Mouse (Mus musculus): ENCODE results near the gene Bnip3. TPM values are rescaled to one million over a fixed set of nuclear protein-coding genes. Genes with fewer than 3 reads are reported as not detected.

Gene Bnip3
- polyA plus RNA-seq, 1 experiment = 4.1 TPM

DNA sequence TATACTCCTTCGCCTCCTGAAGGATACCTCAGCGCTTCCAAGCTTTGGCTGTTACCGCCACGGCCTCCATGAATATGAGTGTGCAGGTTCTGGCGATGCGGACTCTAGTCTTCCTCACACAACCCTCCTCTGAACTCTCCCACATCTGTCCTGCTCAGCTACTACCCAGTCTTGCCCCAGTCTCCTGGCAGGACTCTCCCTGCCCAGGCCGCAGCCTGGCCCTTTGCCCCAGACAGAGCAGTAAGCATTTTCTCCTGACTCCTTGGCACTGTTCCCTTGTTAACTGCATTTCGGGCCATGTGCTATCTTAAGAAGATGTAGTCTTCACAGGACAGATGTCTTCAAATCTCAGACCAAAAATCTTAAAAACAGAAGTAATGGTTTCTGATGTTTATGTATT, 12.3 kb upstream of the Bnip3 start:
- Histone ChIP-seq H3K27ac (ENCODE audit: insufficient read depth, low read depth, low read length) (no peak overlapping the region), H3K27me3 (ENCODE audit: control insufficient read depth, insufficient read depth, low read length) (no peaks in the 10 kb centered on the region), H3K4me1 (ENCODE audit: control insufficient read depth, insufficient read depth, insufficient read length, low read length) (peaks cover 3% of the 10 kb centered on the region; the same call in 1 of the 2 replicates), H3K36me3 (ENCODE audit: control insufficient read depth, insufficient read depth, low read length) (no peaks in the 10 kb centered on the region), H3K4me3 (ENCODE audit: low read depth, low read length) (no peak overlapping the region)
- WGBS = 87% methylated on average over 8 of the region's 8 CpGs
- no peak for TF ChIP-seq POLR2A (IDR thresholded peaks at IDR 0.05; ENCODE audit: low read depth, low read length)
- TF ChIP-seq CTCF (IDR thresholded peaks at IDR 0.05; ENCODE audit: extremely low read depth, insufficient read length, insufficient replicate concordance, low read depth, low read length) = no peak

DNA sequence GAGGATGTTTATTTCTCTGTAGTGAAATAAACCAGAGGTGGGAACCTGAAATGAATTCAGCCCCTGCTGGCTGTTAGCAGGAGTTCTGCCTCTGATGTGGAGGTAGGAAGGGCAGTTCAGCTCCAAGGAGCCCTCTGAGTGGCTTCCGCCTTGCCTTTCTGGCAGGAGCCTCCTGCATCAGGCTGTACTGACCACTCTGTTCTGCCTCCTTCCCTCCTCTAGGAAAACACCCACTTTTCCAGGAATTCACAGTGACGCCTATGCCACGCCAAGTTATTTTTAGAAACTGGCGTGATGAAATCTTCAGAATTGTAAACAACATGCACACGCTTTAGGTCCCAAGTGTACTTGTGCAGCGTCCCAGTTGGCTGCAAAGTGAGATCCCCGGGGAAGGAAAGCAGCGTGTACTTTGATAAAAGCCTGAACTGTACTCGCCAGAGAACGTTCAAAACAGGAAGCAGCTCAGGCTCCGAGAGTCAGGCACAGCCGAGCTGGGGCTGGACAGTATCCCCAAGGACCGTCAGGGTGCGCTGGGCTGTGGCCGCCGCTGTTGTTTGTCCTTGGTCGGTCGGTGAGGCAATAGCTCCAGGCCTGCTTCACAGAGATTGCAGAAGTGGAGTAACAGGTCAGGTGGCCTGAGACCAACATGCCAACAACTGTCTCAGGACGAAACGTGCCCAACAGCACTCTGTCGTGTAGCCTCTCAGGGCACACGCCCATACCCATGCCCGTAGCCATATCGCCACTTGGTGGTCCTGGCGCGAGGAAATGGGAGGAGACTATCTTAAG, 10.0 kb upstream of the Bnip3 start:
- TF ChIP-seq POLR2A (IDR thresholded peaks at IDR 0.05; ENCODE audit: low read depth, low read length) (no peak), CTCF (IDR thresholded peaks at IDR 0.05; ENCODE audit: extremely low read depth, insufficient read length, insufficient replicate concordance, low read depth, low read length) (peak; percentile 24; the same call in 1 of the 2 replicates)
- H3K36me3 ChIP-seq (ENCODE audit: control insufficient read depth, insufficient read depth, low read length) = no peaks in the 10 kb centered on the region
- peak overlapping the region; percentile 67 for H3K27ac ChIP-seq (ENCODE audit: insufficient read depth, low read depth, low read length)
- H3K27me3 ChIP-seq (ENCODE audit: control insufficient read depth, insufficient read depth, low read length) = no peaks in the 10 kb centered on the region
- peak overlapping the region; percentile 52 for H3K4me3 ChIP-seq (ENCODE audit: low read depth, low read length)
- H3K4me1 ChIP-seq (ENCODE audit: control insufficient read depth, insufficient read depth, insufficient read length, low read length) = peaks cover 3% of the 10 kb centered on the region; the same call in 1 of the 2 replicates
- WGBS = 2% methylated on average over 26 of the region's 26 CpGs

DNA sequence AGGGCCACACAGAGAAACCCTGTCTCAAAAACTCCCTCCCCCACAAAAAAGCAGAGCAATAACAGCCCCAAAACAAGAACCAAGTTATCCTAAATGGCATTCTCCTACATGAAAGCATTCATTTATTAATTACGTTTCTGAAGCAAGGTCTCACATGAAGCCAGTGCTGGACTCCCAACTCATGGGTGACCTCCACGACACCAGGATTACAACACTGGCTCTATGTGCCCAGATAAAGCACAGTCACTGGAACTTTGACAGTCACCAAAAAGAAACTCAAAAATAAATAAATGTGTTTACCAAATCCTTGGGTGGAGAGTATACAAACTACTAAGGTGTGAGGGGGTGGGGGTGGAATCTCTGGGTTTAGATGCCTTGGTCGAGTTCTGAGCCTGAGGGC, 4.3 kb upstream of the Bnip3 start:
- Histone ChIP-seq H3K27me3 (ENCODE audit: control insufficient read depth, insufficient read depth, low read length) (no peaks in the 10 kb centered on the region), H3K36me3 (ENCODE audit: control insufficient read depth, insufficient read depth, low read length) (no peaks in the 10 kb centered on the region), H3K27ac (ENCODE audit: insufficient read depth, low read depth, low read length) (no peak overlapping the region), H3K4me3 (ENCODE audit: low read depth, low read length) (no peak overlapping the region), H3K4me1 (ENCODE audit: control insufficient read depth, insufficient read depth, insufficient read length, low read length) (no peaks in the 10 kb centered on the region; the same call in 1 of the 2 replicates)
- TF ChIP-seq CTCF (IDR thresholded peaks at IDR 0.05; ENCODE audit: extremely low read depth, insufficient read length, insufficient replicate concordance, low read depth, low read length) (no peak), POLR2A (IDR thresholded peaks at IDR 0.05; ENCODE audit: low read depth, low read length) (no peak)
- 73% methylated on average over 3 of the region's 3 CpGs for WGBS

DNA sequence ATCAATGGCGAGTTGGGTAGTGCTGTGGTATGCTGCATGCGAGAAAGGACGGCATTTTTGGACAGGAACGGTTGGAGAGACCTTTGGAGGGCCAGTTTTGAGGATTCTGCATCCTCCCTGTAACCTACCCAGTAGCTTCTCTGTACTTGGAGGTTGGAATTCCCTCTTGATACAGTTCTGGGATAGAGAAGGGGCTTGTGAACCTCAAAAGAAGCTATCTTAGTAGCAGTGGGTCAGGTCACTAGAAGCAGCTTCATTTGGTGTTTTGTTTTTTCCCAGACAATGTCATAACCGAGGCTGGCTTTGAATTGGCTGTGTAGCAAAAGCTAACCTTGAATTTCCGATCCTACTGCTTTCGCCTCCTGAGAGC, 859 bp upstream of the Bnip3 start:
- WGBS = 34% methylated on average over 7 of the region's 7 CpGs
- H3K4me3 ChIP-seq (ENCODE audit: low read depth, low read length) = 0 out of 2 replicates have a peak overlapping the region, but pooled peaks have one; percentile 87
- TF ChIP-seq POLR2A (IDR thresholded peaks at IDR 0.05; ENCODE audit: low read depth, low read length) = no peak
- no peak for TF ChIP-seq CTCF (IDR thresholded peaks at IDR 0.05; ENCODE audit: extremely low read depth, insufficient read length, insufficient replicate concordance, low read depth, low read length)
- no peak overlapping the region for H3K27ac ChIP-seq (ENCODE audit: insufficient read depth, low read depth, low read length)
- H3K36me3 ChIP-seq (ENCODE audit: control insufficient read depth, insufficient read depth, low read length) = no peaks in the 10 kb centered on the region
- H3K27me3 ChIP-seq (ENCODE audit: control insufficient read depth, insufficient read depth, low read length) = no peaks in the 10 kb centered on the region
- H3K4me1 ChIP-seq (ENCODE audit: control insufficient read depth, insufficient read depth, insufficient read length, low read length) = no peaks in the 10 kb centered on the region; the same call in none of the 2 replicates

DNA sequence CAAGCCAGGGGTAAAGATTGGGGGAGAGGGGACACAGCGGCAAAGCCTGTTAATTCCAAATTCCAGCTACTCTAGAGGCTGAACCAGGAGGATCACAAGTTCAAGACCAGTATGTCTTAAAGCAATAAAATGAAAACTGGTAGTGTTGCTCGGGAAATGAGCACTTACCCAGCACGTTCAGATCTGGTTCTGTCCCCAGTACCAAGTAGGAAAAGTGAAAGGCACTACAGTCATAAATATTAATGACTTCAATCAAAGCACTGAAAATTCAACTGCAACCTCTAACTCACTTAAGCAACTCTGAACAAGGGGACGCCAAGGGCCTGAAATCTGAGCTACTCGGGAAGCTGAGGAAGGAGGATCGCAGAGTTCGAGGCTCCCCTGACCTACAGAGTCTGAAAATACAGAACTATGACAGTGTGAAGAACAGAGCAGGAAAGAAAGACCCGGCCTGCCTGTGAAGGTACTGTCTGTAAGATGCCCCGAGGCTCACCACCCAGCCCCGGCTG, 497 bp downstream of the Bnip3 start:
- WGBS = 14% methylated on average over 10 of the region's 10 CpGs
- no peak for TF ChIP-seq CTCF (IDR thresholded peaks at IDR 0.05; ENCODE audit: extremely low read depth, insufficient read length, insufficient replicate concordance, low read depth, low read length)
- no peak for TF ChIP-seq POLR2A (IDR thresholded peaks at IDR 0.05; ENCODE audit: low read depth, low read length)
- Histone ChIP-seq H3K4me1 (ENCODE audit: control insufficient read depth, insufficient read depth, insufficient read length, low read length) (no peaks in the 10 kb centered on the region; the same call in none of the 2 replicates), H3K4me3 (ENCODE audit: low read depth, low read length) (peak overlapping the region; percentile 87), H3K36me3 (ENCODE audit: control insufficient read depth, insufficient read depth, low read length) (no peaks in the 10 kb centered on the region), H3K27ac (ENCODE audit: insufficient read depth, low read depth, low read length) (0 out of 2 replicates have a peak overlapping the region, but pooled peaks have one; percentile 4), H3K27me3 (ENCODE audit: control insufficient read depth, insufficient read depth, low read length) (no peaks in the 10 kb centered on the region)

DNA sequence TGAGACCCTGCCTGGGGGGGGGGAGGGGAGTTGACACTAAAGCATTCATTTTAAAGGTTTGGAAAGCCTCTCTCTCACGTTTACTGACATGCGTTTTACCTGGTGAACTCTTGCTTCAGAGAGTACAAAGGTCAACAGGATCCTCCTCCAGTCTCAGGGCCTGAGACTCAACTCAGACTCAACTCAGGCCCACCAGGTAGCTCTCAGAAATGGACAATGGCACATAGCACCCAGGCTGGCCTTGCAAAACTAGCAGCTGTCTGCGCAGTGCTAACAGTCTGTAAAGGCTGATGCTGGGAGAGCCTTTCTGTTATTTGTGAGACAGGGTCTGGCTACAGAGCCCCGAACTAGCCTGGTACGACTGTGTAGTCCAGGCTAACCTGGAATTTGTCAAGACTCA, 1.3 kb downstream of the Bnip3 start:
- TF ChIP-seq CTCF (IDR thresholded peaks at IDR 0.05; ENCODE audit: extremely low read depth, insufficient read length, insufficient replicate concordance, low read depth, low read length) = no peak
- TF ChIP-seq POLR2A (IDR thresholded peaks at IDR 0.05; ENCODE audit: low read depth, low read length) = no peak
- Histone ChIP-seq H3K36me3 (ENCODE audit: control insufficient read depth, insufficient read depth, low read length) (no peaks in the 10 kb centered on the region), H3K27me3 (ENCODE audit: control insufficient read depth, insufficient read depth, low read length) (no peaks in the 10 kb centered on the region), H3K4me3 (ENCODE audit: low read depth, low read length) (no peak overlapping the region), H3K27ac (ENCODE audit: insufficient read depth, low read depth, low read length) (no peak overlapping the region), H3K4me1 (ENCODE audit: control insufficient read depth, insufficient read depth, insufficient read length, low read length) (no peaks in the 10 kb centered on the region; the same call in none of the 2 replicates)
- WGBS = 76% methylated on average over 5 of the region's 5 CpGs

DNA sequence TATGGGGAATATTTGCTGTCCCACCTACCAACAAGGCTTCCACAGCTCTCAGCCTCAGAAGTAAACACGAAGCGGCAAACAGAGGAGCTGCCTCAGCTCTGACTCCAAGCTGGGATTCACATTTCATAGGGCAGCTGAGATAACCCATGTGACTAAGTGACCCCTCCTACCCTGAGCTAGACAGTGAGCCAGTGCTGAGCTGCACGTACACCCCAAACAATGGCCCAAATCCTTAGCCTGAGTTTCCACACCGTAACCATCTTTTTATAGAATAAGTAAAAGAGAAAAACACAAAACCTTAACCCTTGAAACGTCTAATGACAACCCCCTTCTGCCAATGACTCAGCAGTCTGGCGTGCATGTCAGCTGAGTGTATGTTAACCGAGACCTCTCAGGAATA, 2.3 kb downstream of the Bnip3 start:
- WGBS = 54% methylated on average over 7 of the region's 7 CpGs
- no peak overlapping the region for H3K27ac ChIP-seq (ENCODE audit: insufficient read depth, low read depth, low read length)
- no peaks in the 10 kb centered on the region for H3K27me3 ChIP-seq (ENCODE audit: control insufficient read depth, insufficient read depth, low read length)
- H3K36me3 ChIP-seq (ENCODE audit: control insufficient read depth, insufficient read depth, low read length) = no peaks in the 10 kb centered on the region
- TF ChIP-seq POLR2A (IDR thresholded peaks at IDR 0.05; ENCODE audit: low read depth, low read length) = no peak
- TF ChIP-seq CTCF (IDR thresholded peaks at IDR 0.05; ENCODE audit: extremely low read depth, insufficient read length, insufficient replicate concordance, low read depth, low read length) = no peak
- no peaks in the 10 kb centered on the region; the same call in none of the 2 replicates for H3K4me1 ChIP-seq (ENCODE audit: control insufficient read depth, insufficient read depth, insufficient read length, low read length)
- H3K4me3 ChIP-seq (ENCODE audit: low read depth, low read length) = no peak overlapping the region

All from small intestine, adult 2 months (tissue).